ENCODE assay signal across 9 mouse cellular contexts in genomic region chr5:147958552-147958951, GRCm38 (mm10). TPM values are rescaled to one million over a fixed set of nuclear protein-coding genes. Genes with fewer than 3 reads are reported as not detected.
DNase-seq lines count a peak whose midpoint lies in the region; ATAC-seq and TF ChIP-seq lines count a peak whose summit lies in the region.
"Had no signal": no experiment of that assay in that cellular context is flagged by ENCODE, and none has a peak within 500 bp of the region (broad histone marks: within the 10 kb centered on the region; RNA-seq: fewer than 3 reads in every experiment).

No protein-coding gene starts in this region.

- peaks cover 26% of the 10 kb centered on the region for H3K4me1 ChIP-seq in forebrain, embryonic 13.5 days
- H3K4me1 ChIP-seq in midbrain, embryonic 14.5 days (ENCODE audit: control insufficient read depth, insufficient read depth, low read length) = peaks cover 10% of the 10 kb centered on the region; the same call in 1 of the 2 replicates

- DNase-seq in cerebellum, adult 9-11 months = peak; percentile 54
- DNase-seq in cerebellum, adult 8-10 months = no peak
- DNase-seq in layer of hippocampus, adult 2 months (ENCODE audit: low spot score in 2 of 2) = no peak
- no peak for DNase-seq in layer of hippocampus, adult 9-11 months
- DNase-seq in midbrain, embryonic 14.5 days = no peak
- DNase-seq in yolk sac, embryonic 10.5 days (ENCODE audit: low spot score) = no peak
- no peak for DNase-seq in right cerebral cortex, adult 18-20 months

- H3K9me3 ChIP-seq in forebrain, embryonic 13.5 days (replicated peaks) = no peaks in the 10 kb centered on the region
- H3K9me3 ChIP-seq in midbrain, embryonic 14.5 days (ENCODE audit: control insufficient read depth, low read length) = no peaks in the 10 kb centered on the region

- no peaks in the 10 kb centered on the region for H3K36me3 ChIP-seq in forebrain, embryonic 13.5 days (ENCODE audit: poor library complexity, severe bottlenecking)
- H3K36me3 ChIP-seq in midbrain, embryonic 14.5 days (ENCODE audit: control insufficient read depth, insufficient read depth, low read length) = no peaks in the 10 kb centered on the region

- peaks cover 29% of the 10 kb centered on the region for H3K27me3 ChIP-seq in forebrain, embryonic 13.5 days
- peaks cover 3% of the 10 kb centered on the region; the same call in 1 of the 2 replicates for H3K27me3 ChIP-seq in midbrain, embryonic 14.5 days (ENCODE audit: control insufficient read depth, insufficient read depth, low read length)

- H3K4me3 ChIP-seq in layer of hippocampus, adult 2 months = peak overlapping the region; percentile 72
- peak overlapping the region; percentile 65; the same call in 1 of the 2 replicates for H3K4me3 ChIP-seq in forebrain, embryonic 13.5 days
- H3K4me3 ChIP-seq in midbrain, embryonic 14.5 days (replicated peaks; ENCODE audit: low read depth, low read length) = peak overlapping the region; percentile 73

- TF ChIP-seq CTCF in layer of hippocampus, adult 2 months (conservative IDR thresholded peaks at IDR 0.05) = no peak

- no peak for ATAC-seq in forebrain, embryonic 13.5 days
- no peak for ATAC-seq in midbrain, embryonic 14.5 days (ENCODE audit: low FRiP score, low TSS enrichment)
- ATAC-seq: inflammation-experienced regulatory T-cells, adult 6 months had no signal

- peak overlapping the region; percentile 99 for H3K4me2 ChIP-seq in forebrain, embryonic 13.5 days
- H3K4me2 ChIP-seq in midbrain, embryonic 14.5 days (ENCODE audit: low read length) = peak overlapping the region; percentile 92

- 28% methylated on average over 13 of the region's 13 CpGs for WGBS in forebrain, embryonic 13.5 days
- WGBS in midbrain, embryonic 14.5 days = 34% methylated on average over 13 of the region's 13 CpGs

- peak overlapping the region; percentile 93 for H3K27ac ChIP-seq in layer of hippocampus, adult 2 months
- no peak overlapping the region for H3K27ac ChIP-seq in forebrain, embryonic 13.5 days
- no peak overlapping the region for H3K27ac ChIP-seq in midbrain, embryonic 14.5 days (replicated peaks; ENCODE audit: low read depth, low read length)

- H3K9ac ChIP-seq in forebrain, embryonic 13.5 days = no peak overlapping the region
- peak overlapping the region; percentile 87; the same call in 1 of the 2 replicates for H3K9ac ChIP-seq in midbrain, embryonic 14.5 days (replicated peaks; ENCODE audit: low read length)

RNA-seq across cellular contexts. Expression of gene Mtus2, which starts 1.4 kb away (rescaled TPM):
- 10 to 100 TPM; 32.5 to 36.0 TPM for total RNA-seq in layer of hippocampus, adult 2 months (2021)
- 13.7 and 13.9 TPM in 2 replicates for polyA plus RNA-seq in forebrain, embryonic 13.5 days (2015; fragmentation: Nextera tagmentation; extraction: Ambion mirVana)
- polyA plus RNA-seq in midbrain, embryonic 14.5 days (2014; fragmentation: Nextera tagmentation; extraction: Ambion mirVana) = 46.8 and 51.4 TPM in 2 replicates
